Mouse (Mus musculus) stomach, embryonic 15.5 days (tissue): ENCODE results near the gene Dyrk3. TPM values are rescaled to one million over a fixed set of nuclear protein-coding genes. Genes with fewer than 3 reads are reported as not detected.
A peak's percentile ranks its signal among the peaks of the same experiment; 100 is the strongest.

Source experiments
- ATAC-seq: fragments of 200-750 bp; cut with Nextera tagmentation; 2 replicates; pipeline ENCODE4 v1.8.0; 2017; ENCODE audit warnings: low read depth, moderate number of reproducible peaks, moderate TSS enrichment; ENCODE audit not compliant: insufficient read depth, low FRiP score
- H3K27ac ChIP-seq: fragments of 300-500 bp; sonication (generic); 2 replicates; pipeline ENCODE4 v1.5.1; 2015; ENCODE audit warnings: mild to moderate bottlenecking, inconsistent platforms
- H3K27me3 ChIP-seq: fragments of 300-500 bp; sonication (generic); replicated peaks from 2 replicates; pipeline ENCODE4 v1.6.1; 2015; ENCODE audit warnings: inconsistent platforms
- H3K36me3 ChIP-seq: fragments of 300-500 bp; sonication (generic); 2 replicates; pipeline ENCODE4 v1.6.1; 2015; ENCODE audit warnings: inconsistent platforms
- H3K4me1 ChIP-seq: fragments of 300-500 bp; sonication (generic); 2 replicates; pipeline ENCODE4 v1.6.1; 2015; ENCODE audit warnings: inconsistent platforms
- H3K4me2 ChIP-seq: fragments of 300-500 bp; sonication (generic); 2 replicates; pipeline ENCODE4 v1.6.1; 2015; ENCODE audit warnings: mild to moderate bottlenecking, inconsistent platforms
- H3K4me3 ChIP-seq: fragments of 300-500 bp; sonication (generic); replicated peaks from 2 replicates; pipeline ENCODE4 v1.5.1; 2015; ENCODE audit warnings: inconsistent platforms
- H3K9ac ChIP-seq: fragments of 300-500 bp; sonication (generic); 2 replicates; pipeline ENCODE4 v1.6.1; 2015; ENCODE audit warnings: inconsistent platforms
- H3K9me3 ChIP-seq: fragments of 300-500 bp; sonication (generic); 2 replicates; pipeline ENCODE4 v1.6.1; 2016; ENCODE audit warnings: inconsistent platforms
- WGBS: fragments of 180-500 bp; shearing (Covaris S2); methylation state at CpG from one replicate; pipeline ENCODE4 v1.1.7; 2015; 5-methylcytosine and 5-hydroxymethylcytosine counted together
- polyA plus RNA-seq: library from polyadenylated mRNA; unstranded; fragments of >200 nt; fragmentation: Nextera tagmentation; extraction: Ambion mirVana; gene quantifications from 2 replicates; pipeline ENCODE4 v1.2.1, GENCODE M21; 2015

The Dyrk3 gene
- polyA plus RNA-seq, 1 experiment from 2014 or later, result 5.4 TPM

DNA sequence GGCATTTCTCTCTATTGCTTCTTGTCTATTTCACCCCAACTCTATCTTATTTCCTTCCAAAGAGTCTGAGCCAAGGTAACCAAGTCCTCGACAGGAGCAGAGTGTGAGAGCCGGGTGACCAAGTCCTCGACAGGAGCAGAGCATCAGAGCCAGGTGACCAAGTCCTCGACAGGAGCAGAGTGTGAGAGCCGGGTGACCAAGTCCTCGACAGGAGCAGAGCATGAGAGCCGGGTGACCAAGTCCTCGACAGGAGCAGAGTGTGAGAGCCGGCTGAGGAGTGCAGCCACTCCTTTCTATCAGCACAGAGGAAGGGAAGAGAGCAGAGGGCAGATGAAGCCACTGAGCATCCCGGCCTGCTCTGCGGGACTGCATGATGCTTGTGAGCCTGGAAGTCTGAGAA is 49.6 kb downstream of the Dyrk3 start:
- Histone ChIP-seq H3K27ac (no peak overlapping the region), H3K4me2 (no peak overlapping the region), H3K27me3 (no peaks in the 10 kb centered on the region), H3K9me3 (no peaks in the 10 kb centered on the region), H3K4me1 (peaks cover 83% of the 10 kb centered on the region), H3K36me3 (no peaks in the 10 kb centered on the region), H3K9ac (no peak overlapping the region), H3K4me3 (no peak overlapping the region)
- ATAC-seq, result no peak
- 51% methylated on average over 11 of the region's 11 CpGs for WGBS

DNA sequence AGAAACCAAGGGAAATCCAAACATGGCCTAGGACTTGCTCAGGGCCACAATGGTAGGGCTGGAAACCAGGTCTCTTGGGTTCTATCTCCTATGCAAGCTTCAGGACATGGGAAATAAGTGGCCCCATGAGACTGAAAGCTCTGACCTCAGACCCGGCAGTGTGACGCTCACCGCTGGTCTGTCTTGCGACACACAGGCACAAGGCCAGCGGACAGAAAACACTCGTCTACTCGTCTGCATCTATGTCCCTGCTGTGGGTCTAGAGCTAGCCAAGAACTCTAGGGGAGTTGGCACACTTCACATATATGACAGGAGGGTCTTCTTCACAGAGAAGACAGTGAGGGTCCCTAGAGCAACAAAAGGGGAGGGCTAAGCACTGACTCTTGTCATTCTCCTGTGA is 51.2 kb downstream of the Dyrk3 start:
- H3K4me1 ChIP-seq, result peaks cover 78% of the 10 kb centered on the region
- no peak for ATAC-seq
- H3K4me2 ChIP-seq, result no peak overlapping the region
- no peaks in the 10 kb centered on the region for H3K9me3 ChIP-seq
- WGBS, result 40% methylated on average over 7 of the region's 7 CpGs
- H3K36me3 ChIP-seq, result no peaks in the 10 kb centered on the region
- no peaks in the 10 kb centered on the region for H3K27me3 ChIP-seq
- no peak overlapping the region for H3K9ac ChIP-seq
- peak overlapping the region; percentile 59 for H3K27ac ChIP-seq
- no peak overlapping the region for H3K4me3 ChIP-seq

DNA sequence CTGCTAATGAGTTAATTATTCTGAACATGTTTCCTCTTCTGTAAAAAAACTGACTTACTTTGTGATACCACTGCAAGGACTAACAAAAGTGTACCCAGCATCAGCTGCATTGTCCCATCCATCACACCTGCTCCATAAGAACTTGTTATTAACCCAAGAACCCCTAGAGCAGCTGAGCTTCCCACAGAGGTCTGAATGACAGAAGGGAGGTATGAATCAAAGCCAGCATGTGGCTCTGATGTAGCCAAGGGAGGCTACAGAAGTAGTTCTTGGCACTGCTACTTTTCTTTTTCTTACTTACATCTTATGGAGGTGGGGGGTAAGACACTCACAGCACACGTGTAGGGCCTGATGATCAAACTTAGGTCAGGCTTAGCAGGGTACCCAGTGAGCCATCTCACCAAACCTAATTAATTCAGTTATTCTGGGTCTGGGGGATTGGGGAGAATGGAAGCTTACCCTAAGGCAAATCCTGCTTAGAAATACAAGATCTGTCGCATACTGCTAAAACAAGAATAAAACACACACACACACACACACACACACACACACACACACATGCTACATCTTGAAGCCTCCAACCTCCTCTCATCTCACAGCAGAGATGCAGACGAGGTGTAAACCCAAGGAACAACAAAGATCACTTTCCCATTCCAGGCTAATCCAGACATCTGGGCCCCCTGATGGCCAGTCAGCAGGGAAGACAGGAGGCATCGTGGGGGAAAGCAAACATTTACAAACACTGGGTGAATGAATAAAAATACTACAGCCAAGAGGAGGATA is 52.0 kb downstream of the Dyrk3 start:
- Histone ChIP-seq H3K4me1 (peaks cover 80% of the 10 kb centered on the region), H3K27me3 (no peaks in the 10 kb centered on the region), H3K9ac (no peak overlapping the region), H3K9me3 (no peaks in the 10 kb centered on the region), H3K4me3 (no peak overlapping the region), H3K4me2 (no peak overlapping the region), H3K36me3 (no peaks in the 10 kb centered on the region), H3K27ac (peak overlapping the region; percentile 59; the same call in 1 of the 2 replicates)
- no peak for ATAC-seq
- whole genome bisulfite sequencing, result 19% methylated on average over 4 of the region's 4 CpGs

DNA sequence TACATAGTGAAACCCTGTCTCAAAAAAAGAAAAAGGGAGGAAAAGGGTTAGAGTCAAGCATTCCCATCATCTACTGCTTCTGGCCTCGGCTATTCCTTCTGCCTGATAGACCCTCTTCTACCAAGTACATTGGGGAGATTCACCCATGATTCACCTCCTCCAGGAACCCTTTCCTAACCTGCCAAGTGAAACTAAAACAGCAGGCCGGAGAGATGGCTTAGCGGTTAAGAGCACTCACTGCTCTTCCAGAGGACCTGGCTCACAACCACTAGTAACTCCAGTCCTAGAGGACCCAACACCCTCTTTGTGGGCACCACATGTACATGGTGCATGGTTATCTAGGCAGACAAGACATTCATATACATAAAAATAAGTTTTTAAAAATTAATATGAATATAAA is 52.9 kb downstream of the Dyrk3 start:
- Histone ChIP-seq H3K4me1 (peaks cover 73% of the 10 kb centered on the region), H3K27ac (no peak overlapping the region)
- WGBS, result 55% methylated on average over 3 of the region's 3 CpGs

GRCm38 (mm10) chr1:131084289-131084688 is 53.9 kb downstream of the Dyrk3 start:
- Histone ChIP-seq H3K27ac (peak overlapping the region; percentile 84), H3K9me3 (no peaks in the 10 kb centered on the region), H3K36me3 (no peaks in the 10 kb centered on the region), H3K4me2 (peak overlapping the region; percentile 28), H3K4me3 (no peak overlapping the region), H3K4me1 (peaks cover 73% of the 10 kb centered on the region), H3K9ac (no peak overlapping the region), H3K27me3 (no peaks in the 10 kb centered on the region)
- ATAC-seq, result peak; percentile 79
- 19% methylated on average over 8 of the region's 8 CpGs for WGBS

More for the DNA sequence above, 52.9 kb downstream of the Dyrk3 start:
- H3K27me3 ChIP-seq, result no peaks in the 10 kb centered on the region
- H3K4me2 ChIP-seq, result no peak overlapping the region
- H3K36me3 ChIP-seq, result no peaks in the 10 kb centered on the region
- H3K4me3 ChIP-seq, result no peak overlapping the region
- no peak for ATAC-seq
- no peaks in the 10 kb centered on the region for H3K9me3 ChIP-seq
- H3K9ac ChIP-seq, result no peak overlapping the region

GRCm38 (mm10) chr1:131083609-131084008 is 54.5 kb downstream of the Dyrk3 start:
- peaks cover 76% of the 10 kb centered on the region for H3K4me1 ChIP-seq
- peak; percentile 57; the same call in 1 of the 2 replicates for ATAC-seq
- H3K4me2 ChIP-seq, result peak overlapping the region; percentile 28
- no peaks in the 10 kb centered on the region for H3K27me3 ChIP-seq
- H3K27ac ChIP-seq, result peak overlapping the region; percentile 84
- no peak overlapping the region for H3K4me3 ChIP-seq
- no peaks in the 10 kb centered on the region for H3K36me3 ChIP-seq
- WGBS, result 11% methylated on average over 4 of the region's 4 CpGs
- H3K9ac ChIP-seq, result no peak overlapping the region
- H3K9me3 ChIP-seq, result no peaks in the 10 kb centered on the region

GRCm38 (mm10) chr1:131083122-131083521 is 55.0 kb downstream of the Dyrk3 start:
- H3K4me1 ChIP-seq, result peaks cover 75% of the 10 kb centered on the region
- no peak for ATAC-seq
- no peak overlapping the region for H3K4me3 ChIP-seq
- H3K9ac ChIP-seq, result no peak overlapping the region
- peak overlapping the region; percentile 84 for H3K27ac ChIP-seq
- no peaks in the 10 kb centered on the region for H3K36me3 ChIP-seq
- peak overlapping the region; percentile 28; the same call in 1 of the 2 replicates for H3K4me2 ChIP-seq
- H3K9me3 ChIP-seq, result no peaks in the 10 kb centered on the region
- 17% methylated on average over 5 of the region's 5 CpGs for WGBS
- no peaks in the 10 kb centered on the region for H3K27me3 ChIP-seq

GRCm38 (mm10) chr1:131080686-131081085 is 57.5 kb downstream of the Dyrk3 start:
- no peaks in the 10 kb centered on the region for H3K36me3 ChIP-seq
- H3K4me1 ChIP-seq, result peaks cover 59% of the 10 kb centered on the region
- H3K27ac ChIP-seq, result no peak overlapping the region
- no peak overlapping the region for H3K9ac ChIP-seq
- H3K9me3 ChIP-seq, result no peaks in the 10 kb centered on the region
- H3K4me2 ChIP-seq, result no peak overlapping the region
- no peaks in the 10 kb centered on the region for H3K27me3 ChIP-seq
- H3K4me3 ChIP-seq, result no peak overlapping the region
- WGBS, result 91% methylated on average over 1 of the region's 1 CpGs
- ATAC-seq, result no peak

DNA sequence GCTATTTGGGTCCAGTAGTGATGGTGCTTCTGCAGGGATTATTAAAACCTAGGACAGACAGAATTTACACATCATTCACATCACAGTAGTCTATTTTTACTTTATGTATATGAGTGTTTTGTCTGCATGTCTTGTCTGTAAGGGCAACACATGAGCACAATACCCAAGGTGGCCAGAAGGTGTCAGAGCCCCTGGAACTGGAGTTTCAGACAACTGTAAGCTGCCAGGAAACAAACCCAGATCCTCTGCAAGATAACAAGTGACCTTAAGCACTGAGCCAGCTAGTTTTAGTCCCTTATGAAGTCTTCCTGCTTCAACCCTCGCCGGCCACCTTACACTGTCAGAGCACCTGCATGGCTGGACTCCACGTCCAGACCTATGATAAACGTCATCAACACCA is 58.4 kb downstream of the Dyrk3 start:
- WGBS, result 41% methylated on average over 4 of the region's 4 CpGs

DNA sequence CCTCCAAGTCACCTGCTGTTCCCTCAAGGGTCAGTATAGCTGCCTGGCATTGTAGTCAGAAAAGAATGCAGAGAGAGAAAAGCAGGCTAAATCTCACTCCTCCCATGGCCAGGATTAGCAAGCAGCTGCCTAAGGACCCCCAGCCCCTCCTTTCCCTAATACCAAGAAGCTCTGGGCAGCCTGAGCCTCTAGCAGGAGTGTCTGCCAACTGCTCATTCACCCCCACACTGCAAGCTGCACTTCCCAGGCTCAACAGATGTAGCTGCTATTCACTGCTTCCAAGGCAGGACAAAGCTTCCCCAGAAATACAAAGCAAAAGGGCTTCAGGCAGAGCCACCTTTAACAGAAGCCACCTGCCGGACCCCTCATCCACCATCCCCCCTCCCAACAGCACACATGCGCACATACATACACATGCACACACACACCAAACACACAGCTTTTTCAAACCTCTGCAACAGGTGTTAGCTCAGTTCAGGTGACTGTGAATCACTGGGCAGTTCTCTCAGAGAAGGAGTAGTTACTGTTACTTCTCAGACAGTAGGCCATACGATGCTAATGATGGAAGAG is 59.3 kb downstream of the Dyrk3 start:
- Histone ChIP-seq H3K9me3 (no peaks in the 10 kb centered on the region), H3K4me3 (no peak overlapping the region), H3K27ac (peak overlapping the region; percentile 19), H3K9ac (no peak overlapping the region), H3K36me3 (no peaks in the 10 kb centered on the region), H3K4me1 (peaks cover 58% of the 10 kb centered on the region), H3K4me2 (no peak overlapping the region), H3K27me3 (no peaks in the 10 kb centered on the region)
- ATAC-seq, result peak; percentile 47; the same call in 1 of the 2 replicates
- 34% methylated on average over 3 of the region's 3 CpGs for WGBS

More for the DNA sequence above, 58.4 kb downstream of the Dyrk3 start:
- no peak overlapping the region for H3K27ac ChIP-seq
- ATAC-seq, result no peak
- H3K4me1 ChIP-seq, result peaks cover 58% of the 10 kb centered on the region
- H3K9me3 ChIP-seq, result no peaks in the 10 kb centered on the region
- H3K36me3 ChIP-seq, result no peaks in the 10 kb centered on the region
- H3K4me2 ChIP-seq, result no peak overlapping the region
- no peaks in the 10 kb centered on the region for H3K27me3 ChIP-seq
- H3K9ac ChIP-seq, result no peak overlapping the region
- H3K4me3 ChIP-seq, result no peak overlapping the region
